ENCODE assay signal across 25 mouse cellular contexts in genomic region chr12:27786716-27787291, GRCm38 (mm10).
DNase-seq lines count a peak whose midpoint lies in the region; ATAC-seq lines count a peak whose summit lies in the region.
"Had no signal": no experiment of that assay in that cellular context is flagged by ENCODE, and none has a peak within 500 bp of the region (broad histone marks: within the 10 kb centered on the region; RNA-seq: fewer than 3 reads in every experiment).

No protein-coding gene starts in this region.

- intact Hi-C loops in heart, postnatal 14 days (cut with DNase I) = no loop called here

- no peak overlapping the region for H3K4me2 ChIP-seq in lung, embryonic 15.5 days
- H3K4me2 ChIP-seq: embryonic facial prominence, embryonic 12.5 days; heart, embryonic 15.5 days; hindbrain, embryonic 14.5 days; limb, embryonic 12.5 days; liver, embryonic 13.5 days had no signal

- H3K36me3 ChIP-seq in heart, embryonic 10.5 days = no peaks in the 10 kb centered on the region
- H3K36me3 ChIP-seq in lung, embryonic 15.5 days = no peaks in the 10 kb centered on the region
- H3K36me3 ChIP-seq: embryonic facial prominence, embryonic 12.5 days; heart, embryonic 15.5 days; limb, embryonic 12.5 days; liver, embryonic 13.5 days had no signal

- no peaks in the 10 kb centered on the region for H3K9me3 ChIP-seq in heart, embryonic 10.5 days
- no peaks in the 10 kb centered on the region for H3K9me3 ChIP-seq in lung, embryonic 15.5 days
- H3K9me3 ChIP-seq: embryonic facial prominence, embryonic 12.5 days; heart, embryonic 15.5 days; limb, embryonic 12.5 days; liver, embryonic 13.5 days had no signal

- no peak overlapping the region for H3K9ac ChIP-seq in lung, embryonic 15.5 days
- H3K9ac ChIP-seq: embryonic facial prominence, embryonic 12.5 days; heart, embryonic 15.5 days; hindbrain, embryonic 14.5 days; limb, embryonic 12.5 days; liver, embryonic 13.5 days had no signal

- no peak for DNase-seq in heart, embryonic 10.5 days (ENCODE audit: low spot score)
- DNase-seq in heart, postnatal 14 days = no peak
- DNase-seq in lung, adult 18-20 months = no peak
- peak; percentile 3 for DNase-seq in hindlimb bud, embryonic 11.5 days (ENCODE audit: extremely low spot score, low read depth, low spot score)
- DNase-seq in yolk sac, embryonic 10.5 days (ENCODE audit: low spot score) = peak; percentile 85
- DNase-seq in retina, embryonic 14.5 days (ENCODE audit: low spot score) = no peak
- DNase-seq: adrenal gland, adult 8-10 months; cerebellum, adult 18-20 months; cerebellum, postnatal 14 days; gastrocnemius, postnatal 25 days; heart, adult 18-20 months; heart, postnatal 4 days; kidney, adult 11 months; kidney, postnatal 10 days; liver, embryonic 13.5 days; midbrain, embryonic 14.5 days; thymus, adult 2 months; thymus, postnatal 4 days had no signal

- H3K4me3 ChIP-seq in heart, embryonic 10.5 days = no peak overlapping the region
- H3K4me3 ChIP-seq in lung, embryonic 15.5 days = no peak overlapping the region
- H3K4me3 ChIP-seq: embryonic facial prominence, embryonic 12.5 days; heart, embryonic 15.5 days; limb, embryonic 12.5 days; liver, embryonic 13.5 days had no signal

- 0 out of 2 replicates have a peak overlapping the region, but pooled peaks have one; percentile 16 for H3K27ac ChIP-seq in heart, embryonic 10.5 days
- no peak overlapping the region for H3K27ac ChIP-seq in lung, embryonic 15.5 days
- H3K27ac ChIP-seq: embryonic facial prominence, embryonic 12.5 days; heart, embryonic 15.5 days; hindbrain, embryonic 14.5 days; limb, embryonic 12.5 days; liver, embryonic 13.5 days had no signal

- no peaks in the 10 kb centered on the region for H3K27me3 ChIP-seq in heart, embryonic 10.5 days (ENCODE audit: insufficient read depth, poor library complexity, severe bottlenecking)
- no peaks in the 10 kb centered on the region for H3K27me3 ChIP-seq in lung, embryonic 15.5 days
- H3K27me3 ChIP-seq: embryonic facial prominence, embryonic 12.5 days; heart, embryonic 15.5 days; limb, embryonic 12.5 days; liver, embryonic 13.5 days had no signal

- 4% methylated on average over 3 of the region's 3 CpGs for WGBS in heart, embryonic 10.5 days
- WGBS in lung, embryonic 15.5 days = 8% methylated on average over 3 of the region's 3 CpGs

- peaks cover 18% of the 10 kb centered on the region for H3K4me1 ChIP-seq in heart, embryonic 10.5 days
- H3K4me1 ChIP-seq in lung, embryonic 15.5 days = 0 out of 2 replicates have a peak, but pooled peaks cover 8% of the 10 kb centered on the region
- H3K4me1 ChIP-seq: embryonic facial prominence, embryonic 12.5 days; heart, embryonic 15.5 days; limb, embryonic 12.5 days; liver, embryonic 13.5 days had no signal

- ATAC-seq in lung, embryonic 15.5 days (ENCODE audit: borderline replicate concordance, extremely low read depth, low FRiP score, low TSS enrichment) = peak; percentile 55; the same call in 1 of the 2 replicates
- no peak for ATAC-seq in megakaryocyte progenitor cell, adult 5-6 weeks (replicated peaks; ENCODE audit: poor library complexity)
- ATAC-seq: activated CD4-positive, CD25-positive, alpha-beta regulatory T cell, adult 4 months had no signal

Comparison
In these comparisons a context has a peak if more than half of its experiments do, and no peak if none do; other contexts are left out.
1. DNase-seq: peak in hindlimb bud, embryonic 11.5 days (single experiment) and yolk sac, embryonic 10.5 days (single experiment); none in heart, embryonic 10.5 days (single experiment), heart, postnatal 14 days (0 of 2), lung, adult 18-20 months (0 of 2) and retina, embryonic 14.5 days (single experiment).